Mouse (Mus musculus) common myeloid progenitor, adult 5-6 weeks (primary cell): ENCODE results near the gene Nlrp4a. TPM values are rescaled to one million over a fixed set of nuclear protein-coding genes. Genes with fewer than 3 reads are reported as not detected.
"Not testable (repeated sequence)": the region's sequence is repeated elsewhere in the genome, so short reads cannot be mapped to it uniquely, and the experiment has no call there.

Experiments
- ATAC-seq: replicated peaks from 2 replicates; pipeline ENCODE4 v1.8.0; 2016; ENCODE audit warnings: low read depth, mild to moderate bottlenecking, moderate TSS enrichment, inconsistent platforms; ENCODE audit not compliant: poor library complexity, severe bottlenecking
- total RNA-seq: library from RNA; stranded (forward); fragments of 200-1000, 187-1606 nt; gene quantifications from 2 replicates; pipeline ENCODE4 v1.2.3, GENCODE M21; 2017

The Nlrp4a gene
- not detected in 2 replicates for total RNA-seq

- no peak for ATAC-seq
Measured at GRCm38 (mm10) chr7:26434813-26435212, at the start of gene Nlrp4a. TSS of gene Nlrp4a (plus strand) at chr7:26435113.

- ATAC-seq: not testable (repeated sequence)
Measured at GRCm38 (mm10) chr7:26386691-26387090, 48.2 kb upstream of the Nlrp4a start.

GRCm38 (mm10) chr7:26391137-26391536, 43.8 kb upstream of the Nlrp4a start:
- ATAC-seq: not testable (repeated sequence)

- ATAC-seq: not testable (repeated sequence)
Measured at GRCm38 (mm10) chr7:26391811-26392210, 43.1 kb upstream of the Nlrp4a start.

- ATAC-seq: not testable (repeated sequence)
Measured at GRCm38 (mm10) chr7:26403600-26403999, 31.3 kb upstream of the Nlrp4a start, which contains the start of gene Nlrp9c. TSS of gene Nlrp9c (minus strand) at chr7:26403700.

GRCm38 (mm10) chr7:26476690-26477089, 41.8 kb downstream of the Nlrp4a start:
- ATAC-seq: no peak

GRCm38 (mm10) chr7:26489514-26489913, 54.6 kb downstream of the Nlrp4a start:
- ATAC-seq: not testable (repeated sequence)

Other genes starting within 250 kb of the Nlrp4a start
- not detected in 2 replicates for gene Vmn1r184, start 174.8 kb upstream of the Nlrp4a start, total RNA-seq
- not detected in 2 replicates for gene Cyp2a4, start 127.9 kb upstream of the Nlrp4a start, total RNA-seq
- not detected in 2 replicates for gene Nlrp9c, start 31.4 kb upstream of the Nlrp4a start, total RNA-seq
- not detected in 2 replicates for gene Nlrp9a, start 99.9 kb downstream of the Nlrp4a start, total RNA-seq
- gene Vmn1r185, start 183.4 kb downstream of the Nlrp4a start, total RNA-seq: not detected in 2 replicates